Mouse (Mus musculus): ENCODE data around the gene Rgs5.

Gene Rgs5

GRCm38 (mm10) chr1:169655256-169655655 is at the start of gene Rgs5:
Gene Rgs5, plus strand, starts transcription at chr1:169655501.
- DNase-seq (ENCODE audit: inconsistent ontology term), result no peak

GRCm38 (mm10) chr1:169606164-169606563 is 49.1 kb upstream of the Rgs5 start:
- no peak for DNase-seq (ENCODE audit: inconsistent ontology term)

- no peak for DNase-seq (ENCODE audit: inconsistent ontology term)
Observed at GRCm38 (mm10) chr1:169629738-169630137, 25.6 kb upstream of the Rgs5 start.

- no peak for DNase-seq (ENCODE audit: inconsistent ontology term)
Observed at GRCm38 (mm10) chr1:169637251-169637750, 18.0 kb upstream of the Rgs5 start.

- no peak for DNase-seq (ENCODE audit: inconsistent ontology term)
Observed at GRCm38 (mm10) chr1:169644884-169645653, 10.2 kb upstream of the Rgs5 start.

- no peak for DNase-seq (ENCODE audit: inconsistent ontology term)
Observed at GRCm38 (mm10) chr1:169659479-169659878, 4.2 kb downstream of the Rgs5 start.

- DNase-seq (ENCODE audit: inconsistent ontology term), result no peak
Observed at GRCm38 (mm10) chr1:169667328-169667727, 12.0 kb downstream of the Rgs5 start.

- peak; percentile 45 for DNase-seq (ENCODE audit: inconsistent ontology term)
Observed at GRCm38 (mm10) chr1:169670705-169671104, 15.4 kb downstream of the Rgs5 start.

GRCm38 (mm10) chr1:169671801-169672200 is 16.5 kb downstream of the Rgs5 start:
- peak; percentile 90 for DNase-seq (ENCODE audit: inconsistent ontology term)

GRCm38 (mm10) chr1:169672272-169672671 is 17.0 kb downstream of the Rgs5 start:
- no peak for DNase-seq (ENCODE audit: inconsistent ontology term)

- DNase-seq (ENCODE audit: inconsistent ontology term), result no peak
Observed at GRCm38 (mm10) chr1:169674116-169674515, 18.8 kb downstream of the Rgs5 start.

- DNase-seq (ENCODE audit: inconsistent ontology term), result no peak
Observed at GRCm38 (mm10) chr1:169676751-169677150, 21.4 kb downstream of the Rgs5 start.

GRCm38 (mm10) chr1:169680455-169681208 is 25.3 kb downstream of the Rgs5 start:
- DNase-seq (ENCODE audit: inconsistent ontology term), result no peak

- no peak for DNase-seq (ENCODE audit: inconsistent ontology term)
Observed at GRCm38 (mm10) chr1:169682775-169683497, 27.6 kb downstream of the Rgs5 start.

GRCm38 (mm10) chr1:169685257-169685656 is 30.0 kb downstream of the Rgs5 start:
- no peak for DNase-seq (ENCODE audit: inconsistent ontology term)

- DNase-seq (ENCODE audit: inconsistent ontology term), result no peak
Observed at GRCm38 (mm10) chr1:169693040-169693439, 37.7 kb downstream of the Rgs5 start.

- peak; percentile 27 for DNase-seq (ENCODE audit: inconsistent ontology term)
Observed at GRCm38 (mm10) chr1:169693537-169693936, 38.2 kb downstream of the Rgs5 start.

GRCm38 (mm10) chr1:169695356-169695755 is 40.1 kb downstream of the Rgs5 start:
- peak; percentile 74 for DNase-seq (ENCODE audit: inconsistent ontology term)

GRCm38 (mm10) chr1:169697236-169697635 is 41.9 kb downstream of the Rgs5 start:
- DNase-seq (ENCODE audit: inconsistent ontology term), result no peak

GRCm38 (mm10) chr1:169699184-169699583 is 43.9 kb downstream of the Rgs5 start:
- DNase-seq (ENCODE audit: inconsistent ontology term), result peak; percentile 87

GRCm38 (mm10) chr1:169704395-169705087 is 49.2 kb downstream of the Rgs5 start:
- no peak for DNase-seq (ENCODE audit: inconsistent ontology term)

Data from Muller cell, postnatal 12 days (primary cell).